In the genomic region with DNA sequence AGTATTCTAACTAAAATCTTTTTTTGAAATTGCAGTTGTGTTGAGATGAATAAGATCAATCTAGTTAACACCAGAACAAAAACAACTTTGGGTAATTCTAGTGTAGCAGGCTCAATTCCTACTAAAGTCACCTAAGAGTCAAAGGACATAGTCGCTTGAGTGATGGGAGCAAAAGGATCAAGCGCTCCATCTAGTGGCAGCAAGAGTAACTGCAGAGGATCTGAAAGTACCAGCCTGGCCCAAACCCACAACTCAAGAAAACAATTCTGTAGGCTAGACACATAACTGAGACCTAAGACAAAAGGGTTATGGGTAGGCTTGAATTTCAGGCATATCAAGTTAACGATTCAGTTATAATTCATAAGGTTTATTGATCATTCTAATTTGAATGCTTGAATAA, we compare ENCODE assay signal across 9 mouse cellular contexts. TPM values are rescaled to one million over a fixed set of nuclear protein-coding genes. Genes with fewer than 3 reads are reported as not detected.
DNase-seq lines count a peak whose midpoint lies in the region; ATAC-seq and TF ChIP-seq lines count a peak whose summit lies in the region.
"Had no signal": no experiment of that assay in that cellular context is flagged by ENCODE, and none has a peak within 500 bp of the region (broad histone marks: within the 10 kb centered on the region; RNA-seq: fewer than 3 reads in every experiment).

No protein-coding gene starts in this region.

- peak; percentile 89 for TF ChIP-seq CTCF in forebrain, postnatal 0 days (IDR thresholded peaks at IDR 0.05; ENCODE audit: low read depth)
- peak; percentile 83 for TF ChIP-seq CTCF in kidney, adult 2 months (conservative IDR thresholded peaks at IDR 0.05; ENCODE audit: insufficient read depth, insufficient read length, low read depth, low read length)
- peak; percentile 89 for TF ChIP-seq CTCF in liver, embryonic 14.5 days (IDR thresholded peaks at IDR 0.05; ENCODE audit: low read depth)

- no peaks in the 10 kb centered on the region for H3K4me1 ChIP-seq in forebrain, postnatal 0 days (ENCODE audit: insufficient read depth)
- no peaks in the 10 kb centered on the region for H3K4me1 ChIP-seq in kidney, adult 2 months (ENCODE audit: control insufficient read depth, insufficient read depth, low read length)
- no peaks in the 10 kb centered on the region for H3K4me1 ChIP-seq in liver, embryonic 14.5 days (replicated peaks; ENCODE audit: control insufficient read depth in 2 of 2, insufficient read depth in 2 of 2, low read length in 1 of 2)
- no peaks in the 10 kb centered on the region for H3K4me1 ChIP-seq in neural tube, embryonic 12.5 days

- no peak overlapping the region for H3K4me3 ChIP-seq in forebrain, postnatal 0 days (ENCODE audit: low read depth, low read length)
- H3K4me3 ChIP-seq in kidney, adult 2 months (ENCODE audit: insufficient read depth, low read depth, low read length), result no peak overlapping the region
- no peak overlapping the region for H3K4me3 ChIP-seq in liver, embryonic 14.5 days (ENCODE audit: insufficient read depth in 1 of 2, low read depth in 2 of 2, low read length in 2 of 2)
- H3K4me3 ChIP-seq in neural tube, embryonic 12.5 days, result no peak overlapping the region

- no peaks in the 10 kb centered on the region for H3K9me3 ChIP-seq in forebrain, postnatal 0 days (ENCODE audit: low read length)
- no peaks in the 10 kb centered on the region for H3K9me3 ChIP-seq in liver, embryonic 14.5 days (ENCODE audit: control insufficient read depth, low read length)
- H3K9me3 ChIP-seq in neural tube, embryonic 12.5 days, result no peaks in the 10 kb centered on the region

- no peak overlapping the region for H3K27ac ChIP-seq in forebrain, postnatal 0 days (ENCODE audit: low read depth, low read length)
- no peak overlapping the region for H3K27ac ChIP-seq in kidney, adult 2 months (ENCODE audit: insufficient read depth, low read depth, low read length)
- no peak overlapping the region for H3K27ac ChIP-seq in liver, embryonic 14.5 days
- H3K27ac ChIP-seq in neural tube, embryonic 12.5 days, result no peak overlapping the region

- TF ChIP-seq POLR2A in kidney, adult 2 months (IDR thresholded peaks at IDR 0.05; ENCODE audit: low read depth, low read length), result no peak

- H3K27me3 ChIP-seq in forebrain, postnatal 0 days (ENCODE audit: insufficient read depth, low read length), result no peaks in the 10 kb centered on the region
- H3K27me3 ChIP-seq in kidney, adult 2 months (replicated peaks; ENCODE audit: control insufficient read depth, insufficient read depth, low read length), result no peaks in the 10 kb centered on the region
- no peaks in the 10 kb centered on the region for H3K27me3 ChIP-seq in liver, embryonic 14.5 days (ENCODE audit: control insufficient read depth, insufficient read depth, low read length)
- H3K27me3 ChIP-seq in neural tube, embryonic 12.5 days (replicated peaks), result no peaks in the 10 kb centered on the region

- peak; percentile 73 to 75 for DNase-seq in B cell, adult 2 months
- peak; percentile 70 for DNase-seq in ES-CJ7 (ENCODE audit: low read depth, low spot score)
- DNase-seq in cerebellum, adult 18-20 months, result peak; percentile 63 to 77
- DNase-seq in forebrain, postnatal 0 days, result peak; percentile 73
- DNase-seq in kidney, adult 2 months, result peak; percentile 57
- DNase-seq in liver, embryonic 14.5 days (ENCODE audit: low read depth in 3 of 3, low spot score in 3 of 3), result peak in 2 of 3 experiments; percentile 32 to 35
- DNase-seq in Muller cell, postnatal 12 days (ENCODE audit: inconsistent ontology term), result no peak

- TF ChIP-seq EP300 in liver, embryonic 14.5 days (IDR thresholded peaks at IDR 0.05; ENCODE audit: low read depth), result no peak

- H3K4me2 ChIP-seq in forebrain, postnatal 0 days (ENCODE audit: low read depth), result no peak overlapping the region
- H3K4me2 ChIP-seq in liver, embryonic 14.5 days (ENCODE audit: low read depth), result no peak overlapping the region
- no peak overlapping the region for H3K4me2 ChIP-seq in neural tube, embryonic 12.5 days (replicated peaks)

- H3K9ac ChIP-seq in forebrain, postnatal 0 days, result no peak overlapping the region
- H3K9ac ChIP-seq in liver, embryonic 14.5 days (replicated peaks), result no peak overlapping the region
- H3K9ac ChIP-seq in neural tube, embryonic 12.5 days, result no peak overlapping the region

- ATAC-seq in forebrain, postnatal 0 days, result peak; percentile 70
- no peak for ATAC-seq in liver, embryonic 14.5 days (ENCODE audit: insufficient read depth)
- ATAC-seq in neural tube, embryonic 12.5 days (ENCODE audit: low FRiP score, low read depth), result peak; percentile 78

- H3K36me3 ChIP-seq in forebrain, postnatal 0 days (ENCODE audit: insufficient read depth), result no peaks in the 10 kb centered on the region
- no peaks in the 10 kb centered on the region for H3K36me3 ChIP-seq in kidney, adult 2 months (ENCODE audit: control insufficient read depth, insufficient read depth, low read length)
- no peaks in the 10 kb centered on the region for H3K36me3 ChIP-seq in liver, embryonic 14.5 days (replicated peaks; ENCODE audit: control insufficient read depth, insufficient read depth, low read depth)
- H3K36me3 ChIP-seq in neural tube, embryonic 12.5 days, result no peaks in the 10 kb centered on the region

- WGBS in forebrain, postnatal 0 days, result 5% methylated on average over 3 of the region's 3 CpGs
- 4% methylated on average over 3 of the region's 3 CpGs for WGBS in kidney, adult 2 months
- WGBS in liver, embryonic 14.5 days (ENCODE audit: insufficient replicate concordance), result 2% methylated on average over 3 of the region's 3 CpGs
- WGBS in neural tube, embryonic 12.5 days, result 2% methylated on average over 3 of the region's 3 CpGs

RNA-seq across cellular contexts. Expression of a gene that starts 20.9 kb away (rescaled TPM):
- total RNA-seq in forebrain, postnatal 0 days (2014; rRNA removed), result 24.1 and 33.1 TPM in 2 replicates
- polyA plus RNA-seq in forebrain, postnatal 0 days (2015; fragmentation: Nextera tagmentation; extraction: Ambion mirVana), result 2.0 and 5.1 TPM in 2 replicates
- polyA plus RNA-seq in kidney, adult 2 months (2012; rRNA removed), result 7.9 and 11.0 TPM in 2 replicates
- polyA plus RNA-seq in liver, embryonic 14.5 days (2012; rRNA removed), result 3.0 and 3.5 TPM in 2 replicates
- 2.1 and 2.3 TPM in 2 replicates for polyA plus RNA-seq in liver, embryonic 14.5 days (2014; fragmentation: Nextera tagmentation; extraction: Ambion mirVana)
- 9.4 and 9.9 TPM in 2 replicates for polyA plus RNA-seq in neural tube, embryonic 12.5 days (2016; fragmentation: Nextera tagmentation; extraction: Ambion mirVana)

RNA-seq across cellular contexts. Expression of a gene that starts 57.8 kb away (rescaled TPM):
- not detected in 2 replicates for total RNA-seq in forebrain, postnatal 0 days (2014; rRNA removed)
- not detected in 2 replicates for polyA plus RNA-seq in forebrain, postnatal 0 days (2015; fragmentation: Nextera tagmentation; extraction: Ambion mirVana)
- 0.03 TPM in 1 of 2 replicates, not detected in the other for polyA plus RNA-seq in kidney, adult 2 months (2012; rRNA removed)
- not detected in 2 replicates for polyA plus RNA-seq in liver, embryonic 14.5 days (2012; rRNA removed)
- not detected in 2 replicates for polyA plus RNA-seq in liver, embryonic 14.5 days (2014; fragmentation: Nextera tagmentation; extraction: Ambion mirVana)
- polyA plus RNA-seq in neural tube, embryonic 12.5 days (2016; fragmentation: Nextera tagmentation; extraction: Ambion mirVana), result not detected in 2 replicates
- polyA plus RNA-seq: heart, embryonic 14.5 days had no signal
